Mouse (Mus musculus) thymus, adult 2 months (tissue): ENCODE data around the gene Kdsr.

ENCODE experiments used
- CTCF ChIP-seq: fragments of 200-500 bp; IDR thresholded peaks from 2 replicates; pipeline ENCODE4 v1.5.1; 2012; ENCODE audit warnings: mild to moderate bottlenecking, control low read depth, low read length, moderate library complexity, borderline replicate concordance; ENCODE audit not compliant: control insufficient read depth, poor library complexity, insufficient read depth; ENCODE audit errors: extremely low read depth
- POLR2A ChIP-seq: fragments of 200-500 bp; IDR thresholded peaks from 2 replicates; pipeline ENCODE4 v1.6.1; 2012; ENCODE audit warnings: mild to moderate bottlenecking, low read length, control low read depth, moderate library complexity; ENCODE audit not compliant: control insufficient read depth, poor library complexity, insufficient read depth; ENCODE audit errors: extremely low read depth

DNA sequence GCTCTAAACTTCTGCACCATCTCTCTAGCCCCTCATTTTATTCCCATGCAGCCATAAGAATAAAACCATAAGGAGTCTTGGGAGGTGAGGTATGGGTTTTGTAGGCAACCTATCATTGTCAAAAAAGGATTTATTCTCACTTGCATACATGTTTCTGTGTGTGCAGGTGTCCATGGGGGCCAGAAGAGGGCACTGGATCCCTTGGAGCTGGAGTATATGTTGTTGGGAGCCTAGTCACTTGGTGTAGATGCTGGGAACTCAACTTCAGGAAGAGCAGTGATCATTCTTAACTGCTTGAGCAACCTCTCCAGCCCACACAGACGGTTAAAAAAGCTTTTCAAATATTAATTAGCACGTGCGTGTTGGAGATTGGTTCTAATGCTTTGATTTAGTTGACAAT is 40.4 kb upstream of the Kdsr start:
- TF ChIP-seq CTCF (no peak), POLR2A (no peak)
